Mouse (Mus musculus): ENCODE measurements around the gene Tmem158.
A peak's percentile ranks its signal among the peaks of the same experiment; 100 is the strongest.

Gene Tmem158

DNA sequence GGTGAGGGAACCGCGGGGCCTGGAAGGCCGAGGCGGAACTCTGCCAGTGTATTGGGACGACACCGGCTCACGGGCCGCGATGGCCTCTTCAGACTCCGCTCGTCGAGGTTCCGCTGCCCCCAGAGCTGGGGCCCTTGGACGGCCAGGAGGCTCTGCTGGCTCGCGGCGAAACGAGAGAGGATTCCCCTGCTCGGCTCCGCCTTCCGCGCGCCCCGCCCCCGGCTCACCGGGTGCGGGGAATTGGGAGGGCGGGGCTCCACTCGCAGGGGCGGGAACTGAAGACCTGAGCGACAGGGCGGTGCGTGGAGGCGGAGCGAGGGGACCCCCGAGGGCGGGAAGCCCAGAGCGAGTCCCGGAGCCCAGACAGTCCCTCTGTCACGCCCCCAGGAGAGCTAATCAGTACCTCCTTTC, at the start of gene Tmem158:
Gene Tmem158, minus strand, starts transcription at position 154 of the 411 bp plus-strand sequence.
- DNase-seq (ENCODE audit: low read depth) = peak; percentile 84

DNA sequence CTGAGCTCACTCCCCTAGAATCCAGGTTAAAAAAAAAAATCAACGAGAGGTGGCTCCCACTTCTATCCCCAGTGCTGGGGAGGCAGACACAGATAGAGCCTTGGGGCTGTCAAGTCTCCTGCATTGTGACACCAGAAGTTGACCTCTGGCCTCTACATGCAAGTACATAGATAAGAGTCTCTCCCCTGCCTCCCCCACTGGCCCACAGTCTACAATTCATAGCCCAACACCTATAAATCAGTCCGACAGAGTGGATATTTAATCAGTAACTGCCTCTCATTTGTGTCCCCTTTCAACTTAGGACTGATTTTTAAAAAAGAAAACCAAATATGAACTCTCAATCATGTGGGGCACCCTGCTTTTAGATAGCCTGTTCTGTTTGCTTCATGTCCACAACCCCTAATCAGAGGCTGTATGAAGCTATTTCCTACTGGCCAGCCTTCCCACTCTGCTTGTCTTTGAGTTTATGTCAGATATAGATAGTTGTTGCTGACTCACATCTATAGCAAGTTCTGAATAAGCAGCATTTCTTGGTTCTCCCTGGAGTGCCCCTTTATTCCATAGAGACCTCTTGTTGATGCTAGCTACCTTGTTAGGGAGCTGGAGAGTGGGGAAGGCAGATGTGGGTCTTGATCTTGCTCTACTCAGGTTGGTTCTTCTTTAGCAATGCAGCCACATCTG, 49.3 kb upstream of the Tmem158 start:
- no peak for DNase-seq (ENCODE audit: low read depth)

DNA sequence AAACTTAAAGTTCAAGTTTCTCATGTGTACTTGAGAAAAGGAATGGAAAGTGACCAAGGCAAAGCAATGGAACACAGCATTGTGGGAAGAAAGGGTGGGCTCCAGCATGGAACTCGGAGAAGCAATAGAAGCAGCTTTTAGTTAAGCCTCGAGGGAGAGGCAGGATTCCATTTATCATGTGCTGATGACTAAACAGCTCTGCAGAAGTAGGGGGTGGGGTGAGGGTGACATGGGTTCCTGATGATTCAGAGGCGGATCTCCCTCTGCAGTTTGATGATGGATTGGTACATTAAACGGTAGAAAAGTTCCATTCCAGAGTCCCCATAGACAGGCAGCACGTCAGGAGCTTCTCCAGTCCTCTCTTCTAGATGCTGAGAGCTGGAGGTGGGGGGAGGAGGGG, 48.5 kb upstream of the Tmem158 start:
- DNase-seq (ENCODE audit: low read depth) = no peak

DNA sequence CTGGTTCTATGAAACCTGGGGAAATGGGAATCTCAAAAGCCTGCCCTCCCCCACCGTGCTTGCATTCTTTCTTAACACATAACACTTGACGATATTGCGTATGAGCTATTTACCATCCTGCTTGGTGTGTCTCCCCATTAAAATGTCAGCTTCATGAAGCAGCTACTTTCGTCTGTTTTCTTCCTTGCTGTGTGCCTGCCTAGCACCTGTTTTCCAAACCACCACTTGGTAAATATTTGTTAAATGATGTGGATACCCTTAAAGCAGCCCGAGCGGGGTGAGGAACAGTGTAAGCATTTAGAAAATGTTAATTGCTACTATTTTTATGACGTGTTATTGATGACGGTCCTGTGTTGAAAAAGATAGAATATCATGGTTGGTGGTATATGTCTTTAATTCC, 44.4 kb upstream of the Tmem158 start:
- DNase-seq (ENCODE audit: low read depth) = no peak

DNA sequence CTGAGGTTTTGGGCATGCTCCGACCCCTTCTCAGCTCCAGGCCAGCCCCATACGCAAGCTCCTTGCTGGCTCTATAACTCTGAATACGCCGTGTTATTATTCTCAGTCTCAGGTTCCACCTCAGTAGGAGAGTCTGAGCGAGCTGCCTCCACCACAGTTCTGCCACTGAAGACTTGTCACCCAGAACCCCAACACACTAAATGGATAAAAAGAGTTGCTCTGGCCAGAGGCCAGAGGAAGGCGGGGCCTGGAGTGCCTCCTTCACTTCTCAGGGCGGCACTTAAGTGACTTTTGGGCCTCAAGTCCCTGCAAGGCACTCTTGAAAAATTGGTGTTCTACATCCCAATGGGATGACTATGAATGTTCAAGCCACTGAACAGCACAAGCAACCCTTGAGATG, 43.4 kb upstream of the Tmem158 start:
- no peak for DNase-seq (ENCODE audit: low read depth)

DNA sequence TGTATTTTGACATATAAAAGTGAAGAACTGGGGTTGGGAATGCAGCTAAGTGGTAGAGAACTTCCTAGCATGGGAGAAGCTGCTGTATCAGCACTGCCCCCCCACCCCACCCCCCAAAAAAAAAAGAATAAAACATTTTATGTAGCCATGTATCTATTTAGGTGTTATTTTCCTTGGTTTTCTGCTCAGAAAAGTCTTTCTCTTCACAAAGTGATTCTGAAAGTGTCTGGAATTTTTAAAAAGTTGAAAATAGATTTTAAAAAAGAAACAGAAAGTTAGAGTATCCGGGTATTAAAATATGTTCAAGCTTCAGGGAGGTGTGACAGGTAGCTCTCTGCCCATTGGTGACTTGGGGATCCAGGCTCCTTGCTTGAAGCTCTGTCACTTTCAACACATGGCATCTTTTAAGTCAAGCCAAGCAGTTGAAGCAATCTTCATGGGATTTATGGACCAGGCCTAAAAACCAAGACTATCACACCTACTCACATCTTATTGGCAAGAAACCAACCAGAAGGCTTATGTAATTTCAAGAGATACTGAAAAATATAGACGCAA, 42.3 kb upstream of the Tmem158 start:
- no peak for DNase-seq (ENCODE audit: low read depth)

DNA sequence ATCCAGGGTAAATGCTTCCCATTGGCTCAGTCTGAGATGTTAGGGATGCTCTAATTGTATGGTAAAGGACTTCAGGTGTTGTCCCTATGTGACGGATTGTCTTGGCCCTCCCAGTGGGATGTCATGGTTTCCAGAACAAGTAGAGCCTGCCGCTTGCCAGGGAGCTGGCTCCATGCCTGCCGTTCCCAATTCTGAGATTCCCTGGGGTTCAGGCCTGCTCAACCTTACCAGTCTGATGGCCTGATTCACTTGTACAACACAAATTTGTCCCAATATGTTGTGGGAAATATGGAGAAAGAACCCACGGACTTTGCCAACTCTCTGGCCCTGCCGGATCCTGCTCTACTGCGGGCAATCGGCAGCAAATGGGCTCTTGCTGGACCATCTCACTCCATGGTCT, 37.3 kb upstream of the Tmem158 start:
- DNase-seq (ENCODE audit: low read depth) = no peak

DNA sequence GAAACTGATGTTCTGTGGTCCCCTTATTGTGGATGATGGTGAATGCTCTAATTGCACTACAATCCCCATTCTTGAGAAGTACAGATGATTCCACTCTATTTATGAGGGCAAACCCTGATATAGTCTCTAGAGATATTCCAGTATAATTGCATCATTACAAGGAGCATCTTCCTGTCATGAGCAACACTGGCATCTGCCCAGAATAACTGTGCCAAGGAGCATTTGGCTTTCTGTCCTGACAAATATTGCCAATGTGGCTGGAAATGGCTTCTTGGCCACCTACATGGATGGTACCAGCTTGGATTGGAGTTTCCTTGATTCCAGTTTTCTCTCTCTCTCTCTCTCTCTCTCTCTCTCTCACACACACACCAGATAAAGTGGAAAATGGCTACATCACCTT, 35.7 kb upstream of the Tmem158 start:
- no peak for DNase-seq (ENCODE audit: low read depth)

DNA sequence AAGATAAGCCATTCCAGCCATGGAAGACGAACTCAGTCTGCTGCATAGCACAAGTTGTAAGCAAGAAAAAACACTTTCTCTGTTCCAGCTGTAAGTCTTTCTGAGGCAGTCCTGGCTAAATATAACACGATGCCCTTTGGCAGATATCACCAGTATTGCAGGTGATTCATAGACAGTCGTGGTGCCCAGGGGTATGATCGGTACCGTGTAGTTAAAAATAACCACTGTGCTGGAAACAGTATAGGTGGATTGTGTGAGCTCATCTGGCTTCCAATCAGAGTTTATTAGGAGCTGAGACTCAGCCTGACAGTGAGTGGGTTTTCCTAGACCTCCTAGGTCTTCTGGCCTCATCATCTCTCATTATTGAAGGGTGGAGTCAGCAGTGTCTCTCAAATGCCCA, 34.0 kb upstream of the Tmem158 start:
- no peak for DNase-seq (ENCODE audit: low read depth)

DNA sequence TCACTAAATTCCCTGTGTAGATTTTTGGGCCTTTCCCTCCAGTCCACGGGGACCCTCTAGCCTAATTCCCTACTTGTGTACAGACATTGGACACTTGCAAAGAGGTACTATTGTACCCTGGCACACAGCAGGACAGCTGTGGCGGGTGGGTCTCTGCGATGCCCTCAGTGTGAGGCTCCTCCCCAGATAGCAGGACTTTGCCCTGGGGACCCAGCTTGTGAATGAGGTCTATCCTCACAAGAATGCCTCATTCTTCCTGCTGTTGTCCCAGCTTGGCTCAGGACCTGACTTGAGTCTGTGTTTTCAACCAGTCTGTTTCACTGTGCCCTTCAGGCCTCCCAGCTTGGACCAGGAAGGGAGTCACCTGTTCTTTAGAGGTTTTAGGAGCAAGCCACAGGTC, 27.8 kb upstream of the Tmem158 start:
- DNase-seq (ENCODE audit: low read depth) = no peak

DNA sequence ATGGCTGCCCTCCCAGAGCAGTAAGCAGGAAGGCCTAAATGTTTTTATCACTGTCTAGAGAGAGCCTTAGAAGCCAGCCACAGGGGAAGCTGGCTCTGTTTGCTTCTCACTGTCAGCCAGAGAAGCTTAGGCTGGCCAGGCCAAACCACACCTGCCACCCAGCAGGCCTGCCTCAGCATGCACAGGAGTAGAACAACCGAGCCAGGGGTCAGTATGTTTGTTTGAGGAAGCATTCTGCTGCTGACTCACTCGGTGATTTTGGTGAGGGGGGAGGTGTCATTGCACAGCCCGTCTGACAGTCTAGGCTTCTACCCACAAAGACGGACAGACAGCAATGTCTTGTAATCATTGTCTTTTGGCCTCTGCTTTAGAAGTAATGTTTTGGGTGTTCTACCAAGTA, 25.1 kb upstream of the Tmem158 start:
- no peak for DNase-seq (ENCODE audit: low read depth)

DNA sequence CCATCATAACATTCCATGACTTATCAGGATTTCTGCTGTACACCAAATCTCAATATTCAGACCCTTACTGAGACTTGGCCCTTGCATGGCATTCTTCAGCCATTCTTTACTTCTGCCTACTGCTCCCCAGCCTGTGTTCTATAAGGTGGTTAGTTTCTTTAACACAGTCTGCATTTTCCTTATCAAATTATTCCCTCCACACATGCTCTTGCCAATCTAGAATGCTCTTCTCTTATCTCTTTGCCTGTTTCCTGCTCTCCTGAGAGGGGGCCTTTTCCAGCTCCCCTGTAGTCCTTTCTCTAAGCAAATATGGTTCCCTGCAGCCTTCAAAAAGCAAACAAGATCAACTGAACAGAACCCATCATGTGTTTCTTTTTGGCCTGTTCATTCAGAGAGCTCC, 20.2 kb upstream of the Tmem158 start:
- DNase-seq (ENCODE audit: low read depth) = no peak

DNA sequence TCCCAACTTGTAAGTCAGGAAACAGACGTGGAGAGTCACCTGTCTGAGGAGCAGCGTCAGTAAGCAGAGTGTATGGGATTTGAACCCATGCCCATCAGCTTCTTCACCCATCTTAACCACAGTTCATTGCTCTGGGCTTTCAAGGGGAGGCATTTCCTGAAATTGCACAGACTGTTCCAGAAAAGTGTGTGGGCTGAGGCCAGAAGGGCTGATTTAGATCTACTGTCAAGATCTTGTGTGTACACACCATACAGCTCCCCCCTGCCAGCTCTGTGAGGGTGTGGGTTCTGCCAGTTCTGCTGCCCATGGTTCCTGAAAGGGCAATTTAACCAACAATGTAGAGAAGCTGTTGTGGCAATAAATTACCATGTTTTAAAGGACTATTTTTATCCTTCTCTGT, 17.4 kb upstream of the Tmem158 start:
- DNase-seq (ENCODE audit: low read depth) = no peak

DNA sequence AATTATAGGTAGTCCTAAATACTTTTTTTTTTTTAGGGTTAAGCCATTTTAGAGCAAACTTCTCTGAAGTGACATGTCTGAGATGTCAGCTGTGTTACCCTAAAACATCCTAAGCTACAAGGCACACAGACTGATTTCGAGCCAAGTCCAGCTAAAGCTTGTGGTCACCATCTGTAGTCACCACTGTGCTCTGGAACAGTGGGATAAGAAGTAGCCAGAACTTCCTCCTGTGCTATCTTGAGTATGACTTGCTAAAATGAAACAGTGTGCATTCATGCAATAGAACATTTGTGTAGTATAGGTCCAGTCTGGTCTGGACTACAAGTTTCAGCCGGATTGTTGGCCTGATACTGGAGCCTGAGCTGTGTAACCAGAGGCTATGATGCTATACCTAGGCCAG, 14.8 kb upstream of the Tmem158 start:
- no peak for DNase-seq (ENCODE audit: low read depth)

DNA sequence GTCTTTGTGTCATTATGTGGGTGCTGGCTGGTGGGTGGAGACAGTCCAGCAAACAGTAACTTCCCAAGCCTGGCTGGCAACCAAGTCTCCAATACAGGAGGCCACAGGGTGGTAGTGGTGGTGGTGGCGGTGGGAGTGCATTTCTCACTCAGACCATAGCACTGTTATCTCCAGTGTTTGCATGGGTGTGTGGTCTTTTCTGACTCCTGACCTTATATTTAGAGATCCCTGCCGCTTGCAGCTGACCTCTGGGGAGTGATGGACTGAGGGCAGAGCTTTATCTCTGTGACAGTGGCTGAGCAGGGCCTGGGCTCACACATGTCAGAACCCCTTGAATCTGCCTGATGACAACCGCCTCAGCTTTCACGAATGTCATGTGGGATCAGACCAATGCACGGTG, 14.1 kb upstream of the Tmem158 start:
- DNase-seq (ENCODE audit: low read depth) = no peak

DNA sequence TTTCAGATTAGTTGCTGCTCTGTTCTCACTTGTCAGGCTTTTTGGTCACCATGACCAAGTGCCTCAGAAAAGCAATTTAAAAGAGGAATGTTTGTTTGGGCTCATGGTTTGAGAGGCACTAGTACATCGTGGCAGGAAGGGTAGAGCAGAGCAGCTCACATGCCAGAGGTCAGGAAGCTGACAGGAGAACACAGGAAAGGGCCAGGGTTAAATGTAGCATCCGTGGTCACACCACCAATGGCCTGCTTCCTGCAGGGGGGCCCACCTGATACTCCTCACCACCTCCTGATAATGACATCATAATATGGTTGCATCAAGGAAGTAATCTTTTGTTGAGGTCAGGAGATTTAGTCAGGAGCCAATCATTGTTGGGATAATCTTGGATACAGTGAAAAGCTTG, 13.3 kb upstream of the Tmem158 start:
- DNase-seq (ENCODE audit: low read depth) = no peak

DNA sequence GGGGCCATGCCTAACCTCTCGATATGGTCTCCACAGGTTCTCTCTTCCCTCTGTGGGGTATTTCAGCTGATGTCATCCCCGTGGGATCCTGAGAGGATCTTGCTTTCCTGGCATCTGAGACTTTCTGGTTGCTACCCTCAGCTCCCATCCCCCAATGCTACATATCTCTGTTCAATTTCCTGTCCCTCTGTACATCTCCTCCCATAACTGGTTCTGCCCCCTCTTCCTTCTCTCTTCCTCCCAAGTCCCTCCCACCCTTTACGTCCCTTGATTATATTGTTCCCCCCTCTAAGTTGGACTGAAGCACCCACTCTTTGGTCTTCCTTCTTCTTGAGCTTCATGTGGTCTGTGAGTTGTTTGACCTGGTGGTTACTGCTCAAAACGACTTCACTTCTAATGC, 11.0 kb upstream of the Tmem158 start:
- no peak for DNase-seq (ENCODE audit: low read depth)

DNA sequence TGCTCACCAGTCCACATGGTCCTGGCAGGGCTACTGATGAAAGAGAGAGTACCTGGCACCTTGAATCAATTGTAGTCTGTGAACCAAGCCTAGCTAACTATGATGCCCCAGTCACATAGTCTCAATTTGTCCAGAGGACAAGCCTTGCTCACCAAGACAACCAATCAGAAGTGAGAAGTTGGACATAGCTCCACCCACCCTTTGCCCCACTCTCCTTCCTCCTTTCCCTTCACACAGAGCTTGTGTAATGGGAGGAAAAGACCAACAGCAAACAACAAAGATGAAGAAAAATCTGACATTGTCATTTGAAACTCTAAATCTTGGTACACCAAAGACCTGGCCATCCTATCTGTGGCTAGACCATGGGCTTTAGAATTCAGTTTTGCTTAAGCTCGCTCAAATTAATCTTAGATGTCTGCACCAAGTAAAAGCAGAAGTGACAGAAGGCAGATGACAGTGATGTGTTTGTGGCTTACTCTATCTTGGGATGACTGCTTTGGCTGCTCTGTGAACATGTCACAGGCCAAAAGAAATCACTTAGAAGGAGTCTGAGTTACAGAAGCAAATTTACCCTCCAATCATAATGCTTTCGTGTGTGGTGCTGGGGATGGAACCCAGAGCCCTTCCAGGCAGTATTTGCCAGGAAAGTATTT, 9.5 kb upstream of the Tmem158 start:
- no peak for DNase-seq (ENCODE audit: low read depth)

DNA sequence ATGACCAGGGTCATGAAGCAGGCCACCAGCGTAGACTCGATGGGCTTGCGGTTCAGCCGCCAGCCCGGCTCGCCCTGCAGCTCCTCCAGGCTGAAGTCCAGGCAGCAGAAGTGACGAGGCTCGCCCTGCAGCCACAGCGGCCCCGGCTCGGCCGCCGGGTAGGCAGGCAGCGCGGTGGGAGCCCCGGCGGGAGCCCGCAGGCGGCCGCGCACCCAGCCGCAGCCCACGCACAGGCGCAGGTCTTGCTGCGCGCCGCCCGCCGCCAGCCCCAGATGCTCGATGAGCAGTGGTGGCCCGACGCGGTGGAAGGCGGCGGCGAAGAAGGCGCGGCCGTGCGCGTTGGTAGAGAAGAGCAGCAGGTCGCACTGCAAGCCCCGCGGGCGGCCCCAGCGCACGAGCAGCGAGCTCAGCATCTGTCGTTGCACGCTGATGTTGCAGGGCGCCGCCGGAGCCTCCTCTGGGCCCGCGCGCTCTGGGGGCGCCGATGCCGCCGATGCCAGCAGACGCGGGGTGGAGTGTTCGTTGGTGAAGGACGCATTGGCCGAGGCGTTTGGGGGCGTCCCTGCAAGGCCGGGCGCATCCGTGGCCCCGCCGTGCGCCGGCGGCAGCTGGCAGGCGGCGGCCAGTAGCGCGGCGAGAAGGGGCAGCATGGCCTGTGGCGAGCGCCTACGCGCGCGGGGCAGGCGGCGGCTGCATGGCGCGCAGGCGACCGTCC, 511 bp downstream of the Tmem158 start:
- peak; percentile 29 for DNase-seq (ENCODE audit: low read depth)

DNA sequence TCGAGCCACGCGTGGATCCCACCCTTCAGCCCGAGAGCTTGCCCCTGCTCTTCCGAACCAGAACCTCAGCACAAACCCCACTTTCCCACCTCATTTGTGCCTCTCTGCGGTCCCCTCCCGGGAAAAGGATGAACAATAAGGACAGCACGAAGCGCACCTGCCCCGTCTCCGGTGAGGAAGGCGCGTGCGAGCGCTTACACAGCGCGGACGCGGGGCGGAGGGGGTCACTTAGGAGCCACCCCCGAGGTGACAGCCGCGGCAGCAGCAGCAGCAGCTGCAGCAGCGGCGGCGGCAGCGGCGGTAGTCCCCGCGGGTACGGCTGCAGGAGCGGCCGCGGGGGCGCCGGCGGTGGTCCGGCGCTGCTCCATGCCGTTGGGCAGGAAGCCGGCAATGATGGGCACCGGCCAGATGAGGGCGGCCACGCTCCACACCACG, 1.1 kb downstream of the Tmem158 start:
- no peak for DNase-seq (ENCODE audit: low read depth)

DNA sequence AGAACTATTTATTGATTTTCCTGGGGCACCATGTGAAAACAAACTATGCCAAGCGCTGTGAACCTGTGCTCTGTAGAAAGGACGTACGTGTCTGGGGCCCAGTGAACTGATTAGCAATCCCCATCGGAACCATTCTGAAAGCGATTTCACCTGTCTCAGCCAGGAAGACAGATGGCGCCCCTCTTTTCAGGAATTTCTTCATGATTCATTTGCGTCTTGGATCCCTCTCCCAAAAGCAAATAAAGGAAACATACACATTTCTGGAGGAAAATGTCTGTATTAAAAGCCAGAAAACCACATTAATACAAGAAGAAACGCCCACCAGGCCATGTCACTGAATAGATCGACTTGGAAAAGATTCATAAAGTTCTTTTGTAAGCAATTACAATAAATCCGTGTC, 1.8 kb downstream of the Tmem158 start:
- DNase-seq (ENCODE audit: low read depth) = no peak

DNA sequence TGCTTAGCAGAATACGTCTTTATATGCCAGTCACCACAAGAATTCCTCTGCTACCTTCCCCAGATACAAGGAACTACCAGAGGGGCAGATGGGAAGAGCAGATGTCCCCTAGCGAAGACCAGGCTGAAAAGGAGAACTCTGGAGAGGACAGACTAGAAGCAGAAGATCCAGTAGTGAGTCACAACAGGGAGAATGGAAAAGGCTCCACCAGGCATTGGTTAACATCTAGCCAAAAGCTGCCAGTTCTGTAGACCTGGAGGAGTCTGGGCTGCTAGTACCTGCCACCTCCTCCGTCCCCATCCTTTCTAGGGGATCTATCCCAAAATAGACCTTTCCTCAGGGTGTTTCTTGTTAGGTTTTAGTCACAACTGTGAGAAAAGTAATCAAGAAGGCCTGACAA, 4.8 kb downstream of the Tmem158 start:
- no peak for DNase-seq (ENCODE audit: low read depth)

DNA sequence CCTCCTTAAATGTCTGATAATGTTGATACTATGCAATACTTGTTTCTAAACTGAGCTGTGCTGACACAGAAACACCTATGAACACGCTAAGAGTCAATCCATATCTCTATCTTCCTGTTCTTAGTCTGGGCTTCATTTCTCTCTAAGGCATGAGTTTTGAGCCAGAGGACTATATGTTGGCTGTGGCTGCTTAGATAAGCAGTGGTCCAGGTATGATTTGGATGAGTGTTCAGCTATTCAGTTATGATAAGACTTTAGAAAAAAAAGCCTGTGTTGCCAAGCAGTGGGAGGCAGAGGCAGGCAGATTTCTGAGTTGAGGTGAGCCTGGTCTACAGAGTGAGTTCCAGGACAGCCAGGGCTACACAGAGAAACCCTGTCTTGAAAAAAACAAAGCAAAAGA, 12.6 kb downstream of the Tmem158 start:
- DNase-seq (ENCODE audit: low read depth) = no peak
